Mouse (Mus musculus): Measurements from ENCODE around the gene Ehmt2. TPM values are rescaled to one million over a fixed set of nuclear protein-coding genes. Genes with fewer than 3 reads are reported as not detected.

The Ehmt2 gene
- polyA plus RNA-seq, 1 experiment: 130 TPM

- peak within 1 kb of the TSS; percentile 97 for H3K4me3 ChIP-seq (ENCODE audit: insufficient read depth, low read depth, low read length)
- WGBS: under 1% methylated on average over 38 of the region's 38 CpGs
- peak within 1 kb of the TSS; percentile 67; the same call in 1 of the 2 replicates for H3K27ac ChIP-seq (ENCODE audit: insufficient read depth, low read depth, low read length)
- peaks cover 10% of the 10 kb centered on the region for H3K4me1 ChIP-seq (ENCODE audit: control insufficient read depth, insufficient read depth, low read length)
- TF ChIP-seq CTCF (IDR thresholded peaks at IDR 0.05; ENCODE audit: insufficient read depth, low read depth, low read length): no peak
- peak; percentile 43; the same call in 1 of the 2 replicates for TF ChIP-seq POLR2A (IDR thresholded peaks at IDR 0.05; ENCODE audit: insufficient read depth, low read depth, low read length)
Measured at GRCm38 (mm10) chr17:34931061-34931734, 32.9 kb downstream of the Ehmt2 start, which contains the start of gene Neu1. TSS of gene Neu1 (plus strand) at chr17:34931253.

GRCm38 (mm10) chr17:34931735-34932098 lies 33.4 kb downstream of the Ehmt2 start:
- 0 out of 2 replicates have a peak overlapping the region, but pooled peaks have one; percentile 67 for H3K27ac ChIP-seq (ENCODE audit: insufficient read depth, low read depth, low read length)
- 4% methylated on average over 14 of the region's 14 CpGs for WGBS
- peak overlapping the region; percentile 97 for H3K4me3 ChIP-seq (ENCODE audit: insufficient read depth, low read depth, low read length)
- no peak for TF ChIP-seq POLR2A (IDR thresholded peaks at IDR 0.05; ENCODE audit: insufficient read depth, low read depth, low read length)
- no peak for TF ChIP-seq CTCF (IDR thresholded peaks at IDR 0.05; ENCODE audit: insufficient read depth, low read depth, low read length)
- H3K4me1 ChIP-seq (ENCODE audit: control insufficient read depth, insufficient read depth, low read length): peaks cover 10% of the 10 kb centered on the region

- Histone ChIP-seq H3K4me1 (ENCODE audit: control insufficient read depth, insufficient read depth, low read length) (peaks cover 10% of the 10 kb centered on the region), H3K27ac (ENCODE audit: insufficient read depth, low read depth, low read length) (no peak overlapping the region), H3K4me3 (ENCODE audit: insufficient read depth, low read depth, low read length) (peak overlapping the region; percentile 97)
- no peak for TF ChIP-seq POLR2A (IDR thresholded peaks at IDR 0.05; ENCODE audit: insufficient read depth, low read depth, low read length)
- TF ChIP-seq CTCF (IDR thresholded peaks at IDR 0.05; ENCODE audit: insufficient read depth, low read depth, low read length): no peak
- WGBS: 76% methylated on average over 8 of the region's 8 CpGs
Measured at GRCm38 (mm10) chr17:34932287-34932686, 34.0 kb downstream of the Ehmt2 start.

GRCm38 (mm10) chr17:34934031-34934430 lies 35.8 kb downstream of the Ehmt2 start:
- H3K4me3 ChIP-seq (ENCODE audit: insufficient read depth, low read depth, low read length): no peak overlapping the region
- WGBS: 83% methylated on average over 24 of the region's 24 CpGs
- TF ChIP-seq POLR2A (IDR thresholded peaks at IDR 0.05; ENCODE audit: insufficient read depth, low read depth, low read length) (no peak), CTCF (IDR thresholded peaks at IDR 0.05; ENCODE audit: insufficient read depth, low read depth, low read length) (no peak)
- H3K4me1 ChIP-seq (ENCODE audit: control insufficient read depth, insufficient read depth, low read length): peaks cover 10% of the 10 kb centered on the region
- no peak overlapping the region for H3K27ac ChIP-seq (ENCODE audit: insufficient read depth, low read depth, low read length)

- H3K4me3 ChIP-seq (ENCODE audit: insufficient read depth, low read depth, low read length): no peak overlapping the region
- H3K27ac ChIP-seq (ENCODE audit: insufficient read depth, low read depth, low read length): no peak overlapping the region
- TF ChIP-seq CTCF (IDR thresholded peaks at IDR 0.05; ENCODE audit: insufficient read depth, low read depth, low read length) (no peak), POLR2A (IDR thresholded peaks at IDR 0.05; ENCODE audit: insufficient read depth, low read depth, low read length) (no peak)
- 57% methylated on average over 8 of the region's 8 CpGs for WGBS
- peaks cover 10% of the 10 kb centered on the region for H3K4me1 ChIP-seq (ENCODE audit: control insufficient read depth, insufficient read depth, low read length)
Measured at GRCm38 (mm10) chr17:34934830-34935229, 36.6 kb downstream of the Ehmt2 start.

- H3K4me3 ChIP-seq (ENCODE audit: insufficient read depth, low read depth, low read length): no peak overlapping the region
- WGBS: 88% methylated on average over 6 of the region's 6 CpGs
Measured at GRCm38 (mm10) chr17:34937960-34938505, 39.8 kb downstream of the Ehmt2 start.

GRCm38 (mm10) chr17:34941344-34942041 lies 43.2 kb downstream of the Ehmt2 start:
- peak overlapping the region; percentile 33; the same call in 1 of the 2 replicates for H3K4me3 ChIP-seq (ENCODE audit: insufficient read depth, low read depth, low read length)
- no peak overlapping the region for H3K27ac ChIP-seq (ENCODE audit: insufficient read depth, low read depth, low read length)
- TF ChIP-seq POLR2A (IDR thresholded peaks at IDR 0.05; ENCODE audit: insufficient read depth, low read depth, low read length) (no peak), CTCF (IDR thresholded peaks at IDR 0.05; ENCODE audit: insufficient read depth, low read depth, low read length) (no peak)
- H3K4me1 ChIP-seq (ENCODE audit: control insufficient read depth, insufficient read depth, low read length): peaks cover 3% of the 10 kb centered on the region
- whole genome bisulfite sequencing: 12% methylated on average over 15 of the region's 15 CpGs

More at GRCm38 (mm10) chr17:34937960-34938505, 39.8 kb downstream of the Ehmt2 start:
- no peak for TF ChIP-seq CTCF (IDR thresholded peaks at IDR 0.05; ENCODE audit: insufficient read depth, low read depth, low read length)
- no peak for TF ChIP-seq POLR2A (IDR thresholded peaks at IDR 0.05; ENCODE audit: insufficient read depth, low read depth, low read length)
- Histone ChIP-seq H3K4me1 (ENCODE audit: control insufficient read depth, insufficient read depth, low read length) (peaks cover 8% of the 10 kb centered on the region), H3K27ac (ENCODE audit: insufficient read depth, low read depth, low read length) (no peak overlapping the region)

- TF ChIP-seq POLR2A (IDR thresholded peaks at IDR 0.05; ENCODE audit: insufficient read depth, low read depth, low read length): no peak
- no peak for TF ChIP-seq CTCF (IDR thresholded peaks at IDR 0.05; ENCODE audit: insufficient read depth, low read depth, low read length)
- WGBS: 82% methylated on average over 4 of the region's 4 CpGs
- Histone ChIP-seq H3K27ac (ENCODE audit: insufficient read depth, low read depth, low read length) (no peak overlapping the region), H3K4me1 (ENCODE audit: control insufficient read depth, insufficient read depth, low read length) (peaks cover 3% of the 10 kb centered on the region), H3K4me3 (ENCODE audit: insufficient read depth, low read depth, low read length) (no peak overlapping the region)
Measured at GRCm38 (mm10) chr17:34943128-34943815, 45.0 kb downstream of the Ehmt2 start.
